Mouse (Mus musculus) ES-E14 (cell line): ENCODE measurements at regions not wholly inside any gene's neighbourhood (a gene's known extent, or its start where the extent isn't known, plus 50 kb on each side); places are given as distances from the start of the nearest gene placed in this dataset.

ENCODE experiments used
- DNase-seq: peaks from one replicate; pipeline ENCODE4 v3.0.0-alpha.2; 2013; ENCODE audit warnings: low read depth, low spot score
- H3K27ac ChIP-seq: 2 replicates; pipeline ENCODE4 v1.5.1; 2012; ENCODE audit warnings: low read depth, mild to moderate bottlenecking, low read length, moderate library complexity, mixed read lengths; ENCODE audit not compliant: poor library complexity, insufficient read depth, severe bottlenecking
- H3K36me3 ChIP-seq: 2 replicates; pipeline ENCODE4 v1.6.1; 2012; ENCODE audit warnings: mild to moderate bottlenecking, low read length, moderate library complexity, mixed read lengths; ENCODE audit not compliant: control insufficient read depth, poor library complexity, insufficient read depth, severe bottlenecking
- H3K4me1 ChIP-seq, 2 experiments: fragments of 150-350 bp in 1 of 2; sonication (generic) in 1 of 2; 2 replicates each; pipeline ENCODE4 v1.6.1; 2012; ENCODE audit warnings: low read length in 2 of 2, mild to moderate bottlenecking in 1 of 2, mixed read lengths in 1 of 2; ENCODE audit not compliant: control insufficient read depth in 2 of 2, insufficient read depth in 2 of 2, poor library complexity in 1 of 2
- H3K4me3 ChIP-seq, 2 experiments: fragments of 150-350 bp in 1 of 2; sonication (generic) in 1 of 2; 2 replicates each; pipeline ENCODE4 v1.5.1; 2012; ENCODE audit warnings: low read length in 2 of 2, low read depth in 1 of 2, mild to moderate bottlenecking in 1 of 2, mixed read lengths in 1 of 2; ENCODE audit not compliant: insufficient read depth in 1 of 2, poor library complexity in 1 of 2, severe bottlenecking in 1 of 2
- H3K9ac ChIP-seq: 2 replicates; pipeline ENCODE4 v1.6.1; 2012; ENCODE audit warnings: low read depth, mild to moderate bottlenecking, low read length, mixed read lengths; ENCODE audit not compliant: poor library complexity, insufficient read depth, severe bottlenecking
- H3K9me3 ChIP-seq: fragments of 150-350 bp; sonication (generic); 2 replicates; pipeline ENCODE4 v1.6.1; 2012; ENCODE audit warnings: low read depth, mild to moderate bottlenecking, low read length; ENCODE audit not compliant: control insufficient read depth, insufficient read depth
- CHD2 ChIP-seq: IDR thresholded peaks from 2 replicates; pipeline ENCODE4 v1.6.1; 2014; ENCODE audit warnings: mild to moderate bottlenecking, low read depth, low read length, inconsistent platforms
- HCFC1 ChIP-seq: IDR thresholded peaks from 2 replicates; pipeline ENCODE4 v1.6.1; 2012; ENCODE audit warnings: low read length, inconsistent platforms, borderline replicate concordance; ENCODE audit not compliant: insufficient read depth
- MAFK ChIP-seq: IDR thresholded peaks from 2 replicates; pipeline ENCODE4 v1.6.1; 2014; ENCODE audit warnings: mild to moderate bottlenecking, low read depth, low read length, inconsistent platforms; ENCODE audit not compliant: insufficient read depth
- ZC3H11A ChIP-seq: IDR thresholded peaks from 2 replicates; pipeline ENCODE4 v1.6.1; 2012; ENCODE audit warnings: low read depth, mild to moderate bottlenecking, inconsistent platforms, low read length, borderline replicate concordance
- ZNF384 ChIP-seq: IDR thresholded peaks from 2 replicates; pipeline ENCODE4 v1.6.1; 2012; ENCODE audit warnings: low read depth, low read length, inconsistent platforms
- in situ Hi-C, 2 experiments: fragments of 600-800 bp; cut with MboI; formaldehyde crosslinking; loops; one replicate each; pipeline ENCODE4 v1.15.1; 2025; ENCODE audit warnings: low sequenced_read_pairs in 2 of 2, inconsistent platforms in 1 of 2; ENCODE audit not compliant: unreplicated experiment in 2 of 2

- Histone ChIP-seq H3K27ac (no peak overlapping the region), H3K36me3 (no peaks in the 10 kb centered on the region), H3K9me3 (no peaks in the 10 kb centered on the region), H3K4me1 (no peaks in the 10 kb centered on the region), H3K4me3 (no peak overlapping the region), H3K9ac (no peak overlapping the region)
- TF ChIP-seq MAFK, result no peak
- no peak for TF ChIP-seq HCFC1
- TF ChIP-seq ZNF384, result no peak
- TF ChIP-seq ZC3H11A, result no peak
- TF ChIP-seq CHD2, result no peak
- in situ Hi-C loops, result no loop called here
- no peak for DNase-seq
Observed at GRCm38 (mm10) chr15:31707416-31707815, 105.8 kb downstream of the Fam173b start.

- no peak for TF ChIP-seq ZC3H11A
- H3K9me3 ChIP-seq, result no peaks in the 10 kb centered on the region
- H3K4me3 ChIP-seq, result no peak overlapping the region
- H3K4me1 ChIP-seq, result no peaks in the 10 kb centered on the region
- no peak overlapping the region for H3K9ac ChIP-seq
- H3K36me3 ChIP-seq, result no peaks in the 10 kb centered on the region
- in situ Hi-C loops, result no loop called here
- no peak overlapping the region for H3K27ac ChIP-seq
- no peak for DNase-seq
Observed at GRCm38 (mm10) chr15:31721019-31721418, 119.4 kb downstream of the Fam173b start.

GRCm38 (mm10) chr15:31722429-31722828, 120.8 kb downstream of the Fam173b start:
- in situ Hi-C loops, result no loop called here
- no peak for DNase-seq
- Histone ChIP-seq H3K4me3 (no peak overlapping the region), H3K9me3 (no peaks in the 10 kb centered on the region), H3K36me3 (no peaks in the 10 kb centered on the region), H3K9ac (no peak overlapping the region), H3K4me1 (no peaks in the 10 kb centered on the region), H3K27ac (no peak overlapping the region)
- TF ChIP-seq HCFC1, result no peak
- no peak for TF ChIP-seq ZC3H11A
- no peak for TF ChIP-seq CHD2
- no peak for TF ChIP-seq ZNF384
- TF ChIP-seq MAFK, result no peak

- H3K27ac ChIP-seq, result no peak overlapping the region
- in situ Hi-C loops, result no loop called here
Observed at GRCm38 (mm10) chr15:31724252-31724651, 122.6 kb downstream of the Fam173b start.

GRCm38 (mm10) chr15:31729133-31729532, 127.5 kb downstream of the Fam173b start:
- no peak overlapping the region for H3K9ac ChIP-seq
- in situ Hi-C loops, result no loop called here
- no peaks in the 10 kb centered on the region for H3K4me1 ChIP-seq
- no peaks in the 10 kb centered on the region for H3K9me3 ChIP-seq
- no peak overlapping the region for H3K27ac ChIP-seq
- no peak overlapping the region for H3K4me3 ChIP-seq
- no peaks in the 10 kb centered on the region for H3K36me3 ChIP-seq
- no peak for TF ChIP-seq ZNF384
- TF ChIP-seq HCFC1, result no peak
- TF ChIP-seq CHD2, result no peak
- no peak for TF ChIP-seq ZC3H11A
- TF ChIP-seq MAFK, result no peak
- DNase-seq, result no peak

More at GRCm38 (mm10) chr15:31724252-31724651, 122.6 kb downstream of the Fam173b start:
- TF ChIP-seq MAFK, result no peak
- TF ChIP-seq CHD2, result no peak
- TF ChIP-seq HCFC1, result no peak
- TF ChIP-seq ZC3H11A, result no peak
- TF ChIP-seq ZNF384, result no peak
- DNase-seq, result no peak
- no peak overlapping the region for H3K4me3 ChIP-seq
- H3K9me3 ChIP-seq, result no peaks in the 10 kb centered on the region
- H3K9ac ChIP-seq, result no peak overlapping the region
- H3K4me1 ChIP-seq, result no peaks in the 10 kb centered on the region
- no peaks in the 10 kb centered on the region for H3K36me3 ChIP-seq
